Mouse (Mus musculus) urinary bladder, postnatal 14 days (tissue): ENCODE data around the gene Bard1.

Source experiments
- DNase-seq: peaks from one replicate; pipeline ENCODE4 v3.0.0; 2021; ENCODE audit warnings: low spot score

Bard1 gene

DNA sequence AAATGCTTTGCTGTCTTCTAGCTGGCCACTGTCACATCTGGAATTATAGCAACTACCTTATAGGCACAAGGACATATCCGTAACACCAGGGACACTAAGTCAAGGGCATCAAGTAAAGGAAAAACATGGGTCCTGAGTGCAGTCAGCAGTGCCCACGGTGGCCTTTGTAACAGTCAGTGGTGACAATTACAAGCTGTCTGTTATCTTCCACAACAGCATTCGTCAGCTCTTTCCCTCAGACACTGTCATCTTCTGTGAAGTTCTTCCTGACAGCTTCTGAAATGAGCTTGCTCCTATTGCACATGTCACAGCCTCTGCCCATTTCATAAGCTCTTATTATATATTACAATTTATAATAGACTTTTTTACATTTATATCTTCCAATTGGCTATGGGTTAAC, 50.7 kb downstream of the Bard1 start:
- no peak for DNase-seq

DNA sequence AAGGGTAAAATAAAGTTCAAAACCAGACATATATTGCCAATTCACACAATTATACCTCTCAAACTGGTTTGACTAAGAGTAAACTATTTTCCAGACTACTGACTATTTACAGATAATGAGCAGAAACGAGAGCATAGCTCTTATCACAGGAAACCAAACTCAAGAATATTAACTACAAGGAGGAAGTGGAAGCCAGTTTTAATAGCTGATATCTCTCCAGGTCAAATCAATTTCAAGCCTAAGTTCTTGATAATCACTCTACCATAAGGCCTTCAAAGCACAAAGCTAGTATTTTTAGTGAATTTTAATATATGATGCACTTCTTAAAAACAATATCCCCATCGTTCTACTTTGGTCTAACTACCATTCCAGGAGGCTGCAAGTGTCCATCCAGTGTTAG, 57.8 kb downstream of the Bard1 start:
- no peak for DNase-seq

DNA sequence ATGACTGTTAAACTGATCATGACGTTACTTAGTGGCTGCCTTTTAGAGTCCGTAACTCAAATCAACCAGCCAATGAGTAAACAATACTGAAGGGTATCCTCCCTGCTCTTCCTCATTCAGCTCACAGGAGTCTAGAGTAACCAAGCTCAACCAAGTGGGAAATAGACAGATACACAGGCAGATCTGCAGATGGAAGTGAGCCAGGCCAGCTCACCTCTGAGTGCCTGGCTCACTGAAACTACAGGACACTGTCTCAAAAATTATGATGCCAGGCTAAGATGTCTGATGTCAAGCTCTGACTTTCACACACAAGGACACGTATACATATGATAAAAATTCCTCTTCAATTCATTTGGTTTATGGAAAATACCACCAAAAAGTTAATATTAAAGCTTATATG, 59.0 kb downstream of the Bard1 start:
- DNase-seq: no peak

DNA sequence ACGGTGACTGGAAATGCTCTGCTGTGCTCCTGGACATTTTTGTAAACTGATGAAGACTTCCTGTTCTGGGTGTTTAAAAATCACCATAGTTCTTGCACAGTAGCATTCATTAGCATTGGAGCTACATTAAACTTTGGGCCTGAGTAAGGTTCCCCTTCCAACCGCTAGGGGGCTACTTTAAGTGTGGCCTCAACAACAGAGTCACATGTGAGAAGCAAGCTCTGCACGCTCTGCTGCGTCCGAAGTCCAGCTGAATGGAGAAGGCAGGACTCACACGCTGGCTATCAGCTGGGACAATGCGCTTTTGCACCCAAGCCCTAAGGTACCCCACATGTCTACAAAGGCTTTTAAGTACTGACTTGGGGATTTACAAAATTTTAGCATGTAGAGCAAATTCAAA, 65.9 kb downstream of the Bard1 start:
- DNase-seq: no peak

DNA sequence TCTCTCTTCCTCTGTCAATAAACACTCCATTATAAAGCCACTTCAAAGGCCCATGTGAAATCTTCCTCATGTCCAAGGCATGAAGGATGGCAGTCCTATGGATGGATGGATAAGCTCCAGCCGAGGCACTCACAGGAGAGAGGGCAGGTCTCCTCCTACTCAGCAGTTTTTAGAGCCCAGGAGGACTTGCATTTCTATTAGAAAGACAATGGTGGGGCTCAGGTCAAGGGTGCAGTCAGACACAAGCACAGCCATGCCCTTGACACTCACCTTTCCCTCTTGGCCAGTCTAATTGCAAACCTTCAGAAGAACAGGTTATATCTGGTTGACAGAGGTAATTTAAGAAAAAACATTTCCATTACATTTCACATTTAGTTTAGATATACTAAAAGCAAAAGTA, 67.4 kb downstream of the Bard1 start:
- DNase-seq: no peak

DNA sequence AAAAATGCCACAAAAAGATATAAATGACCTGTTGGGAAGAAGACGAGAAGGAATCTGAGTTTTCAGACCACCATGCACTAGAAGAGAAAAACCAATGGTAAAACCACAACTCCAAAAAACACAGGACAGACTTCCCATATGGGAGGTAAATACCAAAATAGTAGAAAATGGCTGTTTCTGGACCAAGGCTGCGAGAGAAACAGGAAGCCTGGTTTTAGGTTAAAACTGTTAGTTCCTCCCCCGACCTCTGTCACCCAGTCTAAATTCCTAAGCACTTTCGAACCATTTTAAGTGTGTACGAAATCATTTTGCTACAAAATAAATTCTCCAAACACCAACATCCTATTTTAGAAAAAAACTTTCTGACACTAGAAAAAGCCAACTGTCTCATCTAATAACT, 80.2 kb downstream of the Bard1 start:
- no peak for DNase-seq

DNA sequence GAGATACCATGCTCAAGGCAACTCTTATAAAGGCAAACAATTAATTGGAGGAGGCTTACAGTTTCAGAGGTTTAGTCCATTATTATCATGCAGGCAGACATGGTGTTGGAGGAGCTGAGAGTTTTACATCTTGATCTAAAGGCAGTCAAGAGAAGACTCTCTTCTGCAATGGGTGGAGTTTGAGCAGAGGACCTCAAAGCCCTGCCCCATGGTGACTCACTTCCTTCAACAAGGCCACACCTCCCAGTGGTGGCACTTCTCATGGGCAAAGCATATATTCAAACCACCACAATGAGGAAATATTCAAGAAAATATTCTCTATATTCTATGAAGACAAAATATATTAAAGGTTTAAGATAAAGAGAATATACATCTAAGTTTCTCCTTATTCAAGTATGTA, 88.6 kb downstream of the Bard1 start:
- no peak for DNase-seq

DNA sequence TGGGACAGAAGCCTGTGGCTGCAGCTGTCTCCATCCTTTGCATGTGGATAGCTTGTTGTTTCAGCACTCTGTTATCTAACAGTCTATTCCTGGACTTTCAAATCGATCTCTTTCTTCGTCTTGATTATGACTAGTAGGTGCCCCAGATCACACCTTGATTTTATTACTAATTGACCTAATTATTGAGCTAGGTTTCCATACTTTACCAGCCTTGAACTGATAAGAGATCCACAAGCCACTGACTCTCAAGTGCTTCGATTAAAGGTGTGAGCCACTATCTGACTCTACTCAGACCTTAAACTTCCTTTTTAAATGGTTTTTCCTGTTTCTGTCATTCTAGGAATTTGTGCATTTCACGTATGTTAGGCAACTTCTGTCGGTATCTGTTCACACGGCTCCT, 96.9 kb downstream of the Bard1 start:
- DNase-seq: no peak

DNA sequence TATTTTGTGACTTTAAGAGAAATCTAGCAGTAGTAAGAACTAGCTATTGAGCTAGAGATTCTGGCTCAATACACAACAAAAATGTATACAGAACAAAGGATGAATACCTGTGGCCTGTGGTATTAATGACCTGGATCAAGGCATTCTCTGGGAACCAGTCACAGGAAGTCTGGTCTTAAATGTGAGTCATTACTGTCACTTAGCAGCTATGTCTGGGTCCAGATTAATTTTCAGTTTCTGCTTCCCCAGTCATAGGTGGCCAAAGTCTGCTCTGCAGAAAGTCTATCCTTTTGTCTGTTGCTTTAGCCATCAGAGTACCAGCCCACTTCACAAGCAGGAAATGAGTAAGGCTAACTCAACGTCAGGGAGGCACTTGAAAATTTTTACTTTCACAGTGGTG, 98.8 kb downstream of the Bard1 start:
- no peak for DNase-seq

DNA sequence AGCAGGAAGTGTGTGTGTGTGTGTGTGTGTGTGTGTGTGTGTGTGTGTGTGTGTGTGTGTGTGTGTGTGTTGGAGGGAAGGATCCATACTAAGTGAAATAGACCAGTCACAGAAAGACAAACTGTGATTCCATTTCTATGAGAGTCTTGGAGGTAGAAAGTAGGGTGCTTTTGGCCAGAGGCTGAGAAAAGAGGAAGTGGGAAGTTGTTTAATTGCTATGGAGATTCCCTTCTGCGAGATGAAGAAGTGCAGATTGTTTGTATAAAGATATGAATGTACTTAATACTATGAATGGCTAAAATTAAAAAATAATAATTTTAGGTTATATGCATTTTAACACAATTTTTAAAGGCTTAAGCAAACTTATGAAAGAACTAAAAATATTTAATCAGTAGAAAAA, 99.2 kb downstream of the Bard1 start:
- no peak for DNase-seq

DNA sequence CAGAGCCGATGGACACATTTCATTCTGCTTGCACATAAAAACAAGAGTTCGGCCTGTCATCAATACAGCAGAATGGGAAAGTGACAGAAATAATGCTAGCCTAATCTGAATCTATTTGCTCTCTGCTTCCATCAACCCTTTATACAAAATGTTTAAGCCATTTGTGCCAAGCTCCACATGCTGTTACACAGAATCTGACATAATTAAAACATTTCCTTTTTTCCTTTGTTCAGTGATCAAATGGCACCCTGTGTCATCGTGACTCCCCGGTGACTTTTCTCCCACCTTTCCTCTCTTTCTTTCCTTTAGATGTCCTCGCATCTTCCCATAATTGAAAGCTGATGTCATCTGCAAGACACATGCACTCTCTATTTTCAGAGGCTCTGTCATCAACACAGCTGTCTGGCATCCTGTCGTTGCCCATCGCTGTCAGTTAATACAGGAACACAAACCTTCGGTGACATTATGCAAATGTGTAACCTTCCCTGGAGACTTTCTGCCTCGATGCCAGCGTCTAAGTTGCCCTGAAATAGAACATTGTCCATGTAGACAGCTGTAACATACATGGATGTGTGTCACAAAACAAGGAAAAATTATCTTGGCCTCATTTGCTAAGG, 105.5 kb downstream of the Bard1 start:
- DNase-seq: no peak

DNA sequence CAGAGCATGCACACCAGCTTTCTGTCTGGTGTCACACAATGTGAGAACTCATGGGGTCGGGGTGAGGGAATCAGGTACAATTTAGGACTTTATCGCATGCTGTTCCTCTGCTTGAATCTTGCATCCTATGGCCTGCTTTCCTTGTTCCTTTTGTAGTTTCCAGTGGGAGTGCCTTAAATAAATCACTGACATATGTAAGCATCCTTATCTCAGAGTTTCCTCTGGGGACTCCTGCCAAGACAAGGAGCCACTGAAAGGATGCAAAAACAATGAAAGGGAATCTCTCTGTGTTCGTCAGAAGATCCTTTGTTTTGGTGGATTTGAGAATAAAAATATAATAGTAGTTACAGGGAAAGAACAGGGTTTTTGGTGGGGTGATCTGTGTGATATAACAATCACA, 106.2 kb downstream of the Bard1 start:
- DNase-seq: no peak
